Mouse (Mus musculus) gastrocnemius, postnatal 14 days (tissue): ENCODE results near the gene Trpm5. TPM values are rescaled to one million over a fixed set of nuclear protein-coding genes. Genes with fewer than 3 reads are reported as not detected.

Source experiments
- DNase-seq: peaks from one replicate; pipeline ENCODE4 v3.0.0; 2021; ENCODE audit warnings: mixed read lengths
- intact Hi-C: fragments of 180-260 bp; cut with DNase I; formaldehyde crosslinking; loops from one replicate; pipeline ENCODE4 v1.15.1; 2025; ENCODE audit warnings: low total_unique reads
- total RNA-seq, 2 experiments: library from RNA; stranded (reverse); gene quantifications; 2 replicates each; pipeline ENCODE4 v1.2.3; 2021

The Trpm5 gene
- total RNA-seq, 2 experiments from 2014 or later = 0.38 to 0.51 TPM

- intact Hi-C loops = no loop called here
- peak; percentile 52 for DNase-seq
These were observed 26.0 kb downstream of the Trpm5 start for GRCm38 (mm10) chr7:143068316-143068881.

- intact Hi-C loops = no loop called here
- no peak for DNase-seq
These were observed 26.5 kb downstream of the Trpm5 start for GRCm38 (mm10) chr7:143067897-143068296.

DNA sequence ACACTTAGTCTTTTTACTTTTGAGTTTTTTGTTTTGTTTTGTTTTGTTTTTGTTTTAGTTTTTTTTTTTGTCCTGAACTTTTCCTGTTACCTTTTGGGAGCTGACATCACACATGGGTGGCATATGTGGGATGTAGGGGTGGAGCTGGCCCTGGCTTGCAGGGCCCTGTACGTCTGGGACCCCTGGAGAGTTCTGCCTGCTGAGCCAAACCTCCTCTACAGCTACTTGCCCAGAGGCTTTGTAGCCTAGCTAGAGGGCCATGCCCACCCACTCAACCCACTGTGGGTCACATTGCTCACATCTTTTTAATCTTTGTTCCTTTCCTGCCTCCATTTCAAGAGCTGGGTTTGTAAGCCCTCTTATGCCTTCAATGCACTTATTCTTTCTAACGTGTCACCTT lies 27.0 kb downstream of the Trpm5 start:
- intact Hi-C loops = no loop called here
- no peak for DNase-seq

- intact Hi-C loops = no loop called here
- no peak for DNase-seq
These were observed 28.8 kb downstream of the Trpm5 start for GRCm38 (mm10) chr7:143065692-143066091.

- DNase-seq = no peak
- intact Hi-C loops = no loop called here
These were observed 30.2 kb downstream of the Trpm5 start for GRCm38 (mm10) chr7:143064226-143064625.

DNA sequence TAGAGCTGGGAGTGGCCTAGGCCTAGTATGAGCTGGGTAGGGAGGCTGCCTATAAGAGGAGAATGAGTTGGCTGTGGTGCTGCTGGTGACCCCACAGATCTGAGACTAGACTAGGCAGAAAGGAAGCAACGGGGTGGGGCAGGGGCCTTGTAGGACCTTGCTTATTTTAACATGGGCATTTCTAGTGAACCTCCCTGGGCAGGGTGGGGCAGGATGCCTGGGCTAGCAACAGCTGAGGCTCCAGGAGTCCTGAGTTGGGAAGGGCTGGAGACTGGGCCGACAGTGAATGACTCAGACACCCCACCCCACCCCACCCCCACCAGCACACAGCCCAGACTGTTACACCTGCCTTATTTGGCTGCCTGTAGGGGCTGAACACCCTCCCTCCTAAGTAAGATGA lies 31.7 kb downstream of the Trpm5 start:
- intact Hi-C loops = no loop called here
- no peak for DNase-seq

DNA sequence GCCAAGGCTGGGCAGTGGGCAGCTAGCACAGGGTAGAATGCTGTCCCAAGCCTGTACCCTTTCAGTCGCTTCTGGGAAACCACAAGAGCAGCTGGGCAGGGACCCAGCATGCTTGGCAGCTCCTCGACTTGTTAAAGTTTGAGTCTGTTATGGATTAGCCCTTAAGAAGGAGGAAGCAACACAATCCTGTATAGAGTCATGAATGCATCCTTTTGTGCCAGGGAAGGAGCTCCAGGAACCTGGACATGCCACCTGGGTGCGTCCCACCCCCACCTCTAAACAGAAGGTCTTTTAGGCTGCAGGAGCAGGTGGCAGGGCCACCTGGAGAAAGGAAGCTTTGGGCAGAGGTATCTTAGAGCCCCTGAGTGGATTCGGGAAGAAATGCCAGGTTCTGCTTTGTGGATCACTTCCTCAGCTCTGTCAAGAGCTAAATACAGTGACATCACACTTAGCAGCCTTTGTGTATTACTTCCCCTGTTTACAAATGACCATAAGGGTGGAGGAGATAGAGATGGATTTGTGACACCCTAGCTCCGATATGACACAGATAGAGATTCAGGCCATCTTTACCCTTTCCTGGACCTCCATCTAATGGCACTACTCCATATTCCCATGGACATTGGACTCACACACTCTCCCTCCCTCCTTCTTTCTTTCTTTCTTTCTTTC lies 35.1 kb downstream of the Trpm5 start:
- peak; percentile 52 for DNase-seq
- intact Hi-C loops = no loop called here

GRCm38 (mm10) chr7:143058221-143058697 lies 36.2 kb downstream of the Trpm5 start:
- intact Hi-C loops = no loop called here
- no peak for DNase-seq

DNA sequence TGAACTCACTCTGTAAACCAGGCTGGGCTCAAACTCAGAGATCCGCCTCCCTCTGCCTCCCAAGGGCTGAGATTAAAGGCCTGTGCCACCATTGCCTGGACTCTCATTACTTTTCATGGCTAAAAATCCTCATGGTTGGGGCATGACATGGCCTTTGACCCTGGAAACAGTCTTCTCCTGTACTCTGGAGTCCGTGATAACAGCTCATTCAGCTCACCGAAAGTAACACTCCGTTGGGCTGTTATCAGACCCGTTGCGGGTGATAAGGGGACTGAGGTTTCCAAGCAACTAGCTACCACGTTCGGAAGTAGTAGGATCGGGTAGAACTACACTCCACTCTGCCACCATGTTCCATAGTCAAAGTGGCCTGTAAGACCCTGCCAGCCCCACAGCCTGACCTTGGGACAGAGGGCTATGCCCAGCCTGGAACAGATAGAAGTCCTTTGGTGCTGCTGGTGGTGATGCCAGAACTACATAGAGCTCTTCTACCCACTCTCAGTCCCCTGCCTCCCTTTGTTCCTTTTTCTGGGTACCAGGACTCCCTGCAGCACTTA lies 36.7 kb downstream of the Trpm5 start:
- no peak for DNase-seq
- intact Hi-C loops = no loop called here

DNA sequence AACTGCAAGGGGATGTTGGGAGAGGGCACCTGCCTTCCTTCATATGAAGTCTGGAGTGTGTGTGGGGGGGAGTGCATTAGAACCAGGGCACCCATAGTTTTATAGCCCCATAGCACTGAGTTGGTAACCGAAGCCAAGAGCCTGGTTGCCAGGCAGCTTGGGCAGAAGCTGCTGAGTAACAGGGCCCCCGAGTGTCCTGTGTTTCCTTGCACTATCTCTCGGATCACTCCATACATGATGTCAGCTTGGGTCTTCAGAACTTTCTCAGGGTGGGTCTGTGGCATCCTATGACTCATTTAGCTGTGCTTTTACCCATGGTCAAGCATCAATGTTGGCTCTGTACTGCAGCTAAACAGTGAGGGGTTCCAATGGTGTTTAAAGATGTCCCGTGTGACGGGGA lies 37.4 kb downstream of the Trpm5 start:
- no peak for DNase-seq
- intact Hi-C loops = no loop called here

GRCm38 (mm10) chr7:143055499-143056186 lies 38.8 kb downstream of the Trpm5 start:
- intact Hi-C loops = no loop called here

GRCm38 (mm10) chr7:143055001-143055400 lies 39.4 kb downstream of the Trpm5 start:
- intact Hi-C loops = no loop called here
- DNase-seq = no peak

More at GRCm38 (mm10) chr7:143055499-143056186, 38.8 kb downstream of the Trpm5 start:
- no peak for DNase-seq

- intact Hi-C loops = loop anchor here (5.0 kb wide), 1 partner anchor 37 kb away; no protein-coding TSS in a partner anchor
- DNase-seq = no peak
These were observed 39.9 kb downstream of the Trpm5 start for GRCm38 (mm10) chr7:143054612-143054965.

- DNase-seq = no peak
- intact Hi-C loops = loop anchor here (5.0 kb wide), 1 partner anchor 37 kb away; no protein-coding TSS in a partner anchor
These were observed 40.4 kb downstream of the Trpm5 start for GRCm38 (mm10) chr7:143053961-143054611.

GRCm38 (mm10) chr7:143053008-143053899 lies 41.2 kb downstream of the Trpm5 start:
- intact Hi-C loops = loop anchor here (5.0 kb wide), 1 partner anchor 36 kb away; no protein-coding TSS in a partner anchor
- peak; percentile 77 for DNase-seq

DNA sequence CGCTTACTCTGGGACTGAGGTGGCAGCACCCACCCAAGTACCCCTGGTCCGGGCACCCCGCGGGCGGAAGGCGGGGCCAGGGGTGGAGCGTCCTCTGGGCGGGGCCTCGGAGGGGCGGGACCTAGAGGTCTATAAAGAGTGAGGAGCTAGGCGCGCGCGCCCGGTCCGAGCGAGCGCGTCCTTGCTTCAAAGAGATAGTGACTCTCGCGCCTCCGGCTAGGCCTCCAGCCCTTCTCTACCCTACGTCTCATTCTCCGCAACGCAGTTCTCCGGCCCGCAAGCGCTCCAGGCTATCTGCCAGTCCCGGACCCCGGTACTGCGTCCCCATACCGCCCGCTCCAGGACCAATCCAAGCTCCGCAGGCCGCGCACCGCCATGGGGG lies 41.8 kb downstream of the Trpm5 start, which contains the start of gene Cd81:
Cd81 (plus strand) TSS at position 114 of the 382 bp plus-strand sequence.
- intact Hi-C loops = loop anchor here (5.0 kb wide), 1 partner anchor 35 kb away; no protein-coding TSS in a partner anchor
- peak; percentile 88 for DNase-seq

DNA sequence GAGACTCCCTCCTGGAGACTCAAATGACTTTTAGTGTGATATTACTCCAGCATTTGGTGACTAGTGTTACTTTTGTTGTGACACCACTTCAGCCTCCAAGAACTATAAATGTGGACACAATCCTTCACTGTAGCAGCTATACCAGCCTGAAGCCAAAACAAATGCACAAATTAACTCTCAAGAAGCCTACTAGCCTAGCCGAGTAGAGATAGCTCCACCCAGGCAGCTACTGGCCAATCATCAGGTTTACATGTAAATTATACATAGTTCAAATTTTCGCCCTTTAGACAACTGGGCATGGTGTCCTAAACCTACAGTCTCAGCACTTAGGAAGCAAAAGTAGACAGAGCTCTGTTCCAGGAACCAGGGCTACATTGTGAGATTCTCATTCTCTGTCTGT lies 43.1 kb downstream of the Trpm5 start:
- intact Hi-C loops = loop anchor here (5.0 kb wide), 1 partner anchor 34 kb away; no protein-coding TSS in a partner anchor
- no peak for DNase-seq
